Mouse (Mus musculus) limb, embryonic 12.5 days (tissue): ENCODE measurements at regions not wholly inside any gene's neighbourhood (a gene's known extent, or its start where the extent isn't known, plus 50 kb on each side); places are given as distances from the start of the nearest gene placed in this dataset.

Source experiments
- ATAC-seq: fragments of 200-750 bp; cut with Nextera tagmentation; 2 replicates; pipeline ENCODE4 v1.8.0; 2017; ENCODE audit warnings: low read depth, moderate TSS enrichment; ENCODE audit not compliant: insufficient number of reproducible peaks, insufficient read depth, low FRiP score, low TSS enrichment
- H3K27ac ChIP-seq: fragments of 300-500 bp; sonication (generic); 2 replicates; pipeline ENCODE4 v1.5.1; 2016; ENCODE audit warnings: mild to moderate bottlenecking, moderate library complexity
- H3K27me3 ChIP-seq: fragments of 300-500 bp; sonication (generic); 2 replicates; pipeline ENCODE4 v1.6.1; 2016; ENCODE audit warnings: mild to moderate bottlenecking, moderate library complexity
- H3K36me3 ChIP-seq: fragments of 300-500 bp; sonication (generic); 2 replicates; pipeline ENCODE4 v1.6.1; 2016; ENCODE audit warnings: mild to moderate bottlenecking, moderate library complexity
- H3K4me1 ChIP-seq: fragments of 300-500 bp; sonication (generic); replicated peaks from 2 replicates; pipeline ENCODE4 v1.6.1; 2016
- H3K4me2 ChIP-seq: fragments of 300-500 bp; sonication (generic); 2 replicates; pipeline ENCODE4 v1.6.1; 2016; ENCODE audit warnings: mild to moderate bottlenecking, moderate library complexity
- H3K4me3 ChIP-seq: fragments of 300-500 bp; sonication (generic); replicated peaks from 2 replicates; pipeline ENCODE4 v1.5.1; 2016; ENCODE audit warnings: mild to moderate bottlenecking
- H3K9ac ChIP-seq: fragments of 300-500 bp; sonication (generic); replicated peaks from 2 replicates; pipeline ENCODE4 v1.6.1; 2016; ENCODE audit warnings: mild to moderate bottlenecking, moderate library complexity
- H3K9me3 ChIP-seq: fragments of 300-500 bp; sonication (generic); 2 replicates; pipeline ENCODE4 v1.6.1; 2016; ENCODE audit warnings: mild to moderate bottlenecking, moderate library complexity
- WGBS: fragments of 180-500 bp; shearing (Covaris S2); methylation state at CpG from one replicate; pipeline ENCODE4 v1.1.7; 2016; 5-methylcytosine and 5-hydroxymethylcytosine counted together

DNA sequence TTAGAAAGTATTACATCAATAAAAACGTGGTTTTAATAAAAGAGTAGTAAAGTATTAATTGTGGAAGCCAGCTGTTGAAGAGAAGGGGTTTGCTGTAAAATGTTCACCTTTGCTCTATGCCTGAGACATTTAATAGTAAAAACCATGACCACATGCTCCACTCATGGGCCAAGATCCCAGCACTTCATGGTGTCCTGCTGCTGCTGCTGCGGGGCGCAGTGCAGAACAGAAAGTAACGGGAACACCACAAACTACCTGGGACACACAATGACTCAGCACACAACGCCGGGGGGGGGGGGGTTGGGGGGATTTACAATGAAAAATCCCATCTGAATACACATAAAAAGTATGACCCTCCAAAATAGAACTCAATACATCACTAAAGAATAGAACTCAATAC lies 124.8 kb upstream of the Klf14 start:
- Histone ChIP-seq H3K4me1 (peaks cover 64% of the 10 kb centered on the region), H3K36me3 (no peaks in the 10 kb centered on the region), H3K4me2 (no peak overlapping the region), H3K9me3 (no peaks in the 10 kb centered on the region), H3K4me3 (no peak overlapping the region), H3K9ac (no peak overlapping the region), H3K27me3 (no peaks in the 10 kb centered on the region), H3K27ac (no peak overlapping the region)
- no peak for ATAC-seq
- WGBS: 65% methylated on average over 6 of the region's 6 CpGs

- Histone ChIP-seq H3K4me2 (no peak overlapping the region), H3K27ac (no peak overlapping the region), H3K4me1 (peaks cover 64% of the 10 kb centered on the region), H3K27me3 (no peaks in the 10 kb centered on the region), H3K9ac (no peak overlapping the region), H3K36me3 (no peaks in the 10 kb centered on the region), H3K9me3 (no peaks in the 10 kb centered on the region), H3K4me3 (no peak overlapping the region)
- ATAC-seq: no peak
- WGBS: 87% methylated on average over 8 of the region's 8 CpGs
These were observed 126.3 kb upstream of the Klf14 start for GRCm38 (mm10) chr6:31085063-31085759.

- Histone ChIP-seq H3K4me2 (no peak overlapping the region), H3K4me1 (peaks cover 62% of the 10 kb centered on the region), H3K4me3 (no peak overlapping the region), H3K27me3 (no peaks in the 10 kb centered on the region), H3K27ac (no peak overlapping the region), H3K36me3 (no peaks in the 10 kb centered on the region), H3K9ac (no peak overlapping the region), H3K9me3 (no peaks in the 10 kb centered on the region)
- no peak for ATAC-seq
- 75% methylated on average over 9 of the region's 9 CpGs for WGBS
These were observed 126.9 kb upstream of the Klf14 start for GRCm38 (mm10) chr6:31085760-31086108.

DNA sequence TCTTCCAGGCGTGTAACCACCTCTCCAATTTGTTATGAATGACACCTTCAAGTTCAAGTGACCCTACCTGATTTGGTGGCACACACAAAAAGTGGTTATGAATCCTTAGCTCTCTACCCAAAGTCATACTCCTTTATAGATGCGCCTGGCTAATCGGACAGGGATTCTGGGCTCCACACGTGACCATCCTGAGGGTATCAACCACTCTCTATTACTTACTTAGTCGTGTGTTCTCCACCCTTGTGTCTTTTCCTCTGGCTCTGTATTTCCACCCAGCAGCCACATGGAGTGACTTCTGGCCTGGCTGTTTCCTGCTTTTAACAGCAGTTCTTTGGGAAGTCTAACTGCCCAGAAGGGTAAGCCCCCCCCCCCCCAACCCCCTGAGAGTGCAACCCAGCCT lies 127.4 kb upstream of the Klf14 start:
- Histone ChIP-seq H3K27ac (no peak overlapping the region), H3K4me1 (peaks cover 62% of the 10 kb centered on the region), H3K36me3 (no peaks in the 10 kb centered on the region), H3K4me2 (no peak overlapping the region), H3K9ac (no peak overlapping the region), H3K9me3 (no peaks in the 10 kb centered on the region), H3K4me3 (no peak overlapping the region), H3K27me3 (no peaks in the 10 kb centered on the region)
- WGBS: 89% methylated on average over 5 of the region's 5 CpGs
- no peak for ATAC-seq

GRCm38 (mm10) chr6:31086798-31087360 lies 128.0 kb upstream of the Klf14 start:
- Histone ChIP-seq H3K4me2 (no peak overlapping the region), H3K9ac (no peak overlapping the region), H3K36me3 (no peaks in the 10 kb centered on the region), H3K9me3 (no peaks in the 10 kb centered on the region), H3K4me1 (peaks cover 62% of the 10 kb centered on the region), H3K27ac (no peak overlapping the region), H3K27me3 (no peaks in the 10 kb centered on the region), H3K4me3 (no peak overlapping the region)
- WGBS: 71% methylated on average over 7 of the region's 7 CpGs
- ATAC-seq: no peak

GRCm38 (mm10) chr6:31087511-31087910 lies 128.6 kb upstream of the Klf14 start:
- no peaks in the 10 kb centered on the region for H3K27me3 ChIP-seq
- H3K36me3 ChIP-seq: no peaks in the 10 kb centered on the region
- H3K9me3 ChIP-seq: no peaks in the 10 kb centered on the region
- H3K27ac ChIP-seq: peak overlapping the region; percentile 56
- 52% methylated on average over 4 of the region's 4 CpGs for WGBS
- no peak overlapping the region for H3K9ac ChIP-seq
- no peak for ATAC-seq
- 0 out of 2 replicates have a peak overlapping the region, but pooled peaks have one; percentile 59 for H3K4me2 ChIP-seq
- H3K4me3 ChIP-seq: no peak overlapping the region
- peaks cover 56% of the 10 kb centered on the region for H3K4me1 ChIP-seq

GRCm38 (mm10) chr6:31088147-31088972 lies 129.5 kb upstream of the Klf14 start:
- no peak for ATAC-seq
- WGBS: 24% methylated on average over 18 of the region's 18 CpGs
- H3K27ac ChIP-seq: peak overlapping the region; percentile 56
- H3K4me2 ChIP-seq: peak overlapping the region; percentile 59
- no peaks in the 10 kb centered on the region for H3K9me3 ChIP-seq
- peak overlapping the region; percentile 21 for H3K4me3 ChIP-seq
- no peaks in the 10 kb centered on the region for H3K27me3 ChIP-seq
- H3K4me1 ChIP-seq: peaks cover 47% of the 10 kb centered on the region
- H3K36me3 ChIP-seq: no peaks in the 10 kb centered on the region
- H3K9ac ChIP-seq: peak overlapping the region; percentile 18; the same call in 1 of the 2 replicates

GRCm38 (mm10) chr6:31088973-31089368 lies 130.1 kb upstream of the Klf14 start:
- Histone ChIP-seq H3K27me3 (no peaks in the 10 kb centered on the region), H3K9me3 (no peaks in the 10 kb centered on the region), H3K4me3 (peak overlapping the region; percentile 21), H3K4me2 (peak overlapping the region; percentile 59), H3K27ac (no peak overlapping the region), H3K9ac (peak overlapping the region; percentile 18; the same call in 1 of the 2 replicates), H3K4me1 (peaks cover 41% of the 10 kb centered on the region), H3K36me3 (no peaks in the 10 kb centered on the region)
- no peak for ATAC-seq
- 15% methylated on average over 5 of the region's 5 CpGs for WGBS

- no peak overlapping the region for H3K4me3 ChIP-seq
- WGBS: 91% methylated on average over 6 of the region's 6 CpGs
- H3K9me3 ChIP-seq: no peaks in the 10 kb centered on the region
- no peak overlapping the region for H3K27ac ChIP-seq
- no peak for ATAC-seq
- no peaks in the 10 kb centered on the region for H3K27me3 ChIP-seq
- H3K4me2 ChIP-seq: no peak overlapping the region
- no peak overlapping the region for H3K9ac ChIP-seq
- H3K4me1 ChIP-seq: peaks cover 40% of the 10 kb centered on the region
- H3K36me3 ChIP-seq: no peaks in the 10 kb centered on the region
These were observed 131.4 kb upstream of the Klf14 start for GRCm38 (mm10) chr6:31090288-31090687.

DNA sequence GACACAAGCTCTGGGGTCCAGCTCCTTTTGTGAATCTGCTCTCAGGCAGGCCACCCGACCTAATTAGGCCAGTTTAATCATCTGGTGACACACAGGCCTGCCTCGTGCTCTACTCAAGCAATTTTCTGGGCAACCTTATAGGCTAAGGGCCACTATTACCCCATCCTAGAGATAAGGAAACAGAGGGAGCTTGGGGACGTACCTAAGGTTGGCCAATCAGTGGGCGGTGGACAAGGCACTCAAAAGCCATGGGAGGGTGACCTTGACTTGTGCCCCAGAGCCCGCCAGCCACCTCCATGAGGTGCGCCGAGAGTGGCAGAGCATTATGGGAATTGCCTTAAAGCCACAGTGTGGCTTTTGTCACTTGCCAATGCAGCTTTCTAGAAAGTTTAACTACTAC lies 131.9 kb upstream of the Klf14 start:
- 74% methylated on average over 7 of the region's 7 CpGs for WGBS
- Histone ChIP-seq H3K36me3 (no peaks in the 10 kb centered on the region), H3K4me3 (no peak overlapping the region), H3K9ac (no peak overlapping the region), H3K27ac (no peak overlapping the region), H3K27me3 (no peaks in the 10 kb centered on the region), H3K4me2 (no peak overlapping the region), H3K9me3 (no peaks in the 10 kb centered on the region), H3K4me1 (peaks cover 37% of the 10 kb centered on the region)
- no peak for ATAC-seq

- H3K27ac ChIP-seq: no peak overlapping the region
These were observed 133.4 kb upstream of the Klf14 start for GRCm38 (mm10) chr6:31092324-31092723.

More at GRCm38 (mm10) chr6:31092324-31092723, 133.4 kb upstream of the Klf14 start:
- no peaks in the 10 kb centered on the region for H3K9me3 ChIP-seq
- ATAC-seq: no peak
- H3K4me1 ChIP-seq: peaks cover 36% of the 10 kb centered on the region
- WGBS: 84% methylated on average over 6 of the region's 6 CpGs
- H3K9ac ChIP-seq: no peak overlapping the region
- H3K4me3 ChIP-seq: no peak overlapping the region
- no peaks in the 10 kb centered on the region for H3K27me3 ChIP-seq
- H3K4me2 ChIP-seq: no peak overlapping the region
- no peaks in the 10 kb centered on the region for H3K36me3 ChIP-seq
